Mouse (Mus musculus) stomach, postnatal 0 days (tissue): ENCODE data around the gene AC161166.1.

Source experiments
- CTCF ChIP-seq: IDR thresholded peaks from 2 replicates; pipeline ENCODE4 v1.5.1; 2016; ENCODE audit warnings: antibody characterized with exemption, low read depth, mild to moderate bottlenecking, moderate library complexity
- EP300 ChIP-seq: optimal IDR thresholded peaks from 2 replicates; pipeline ENCODE3; 2016; ENCODE audit warnings: antibody characterized with exemption

DNA sequence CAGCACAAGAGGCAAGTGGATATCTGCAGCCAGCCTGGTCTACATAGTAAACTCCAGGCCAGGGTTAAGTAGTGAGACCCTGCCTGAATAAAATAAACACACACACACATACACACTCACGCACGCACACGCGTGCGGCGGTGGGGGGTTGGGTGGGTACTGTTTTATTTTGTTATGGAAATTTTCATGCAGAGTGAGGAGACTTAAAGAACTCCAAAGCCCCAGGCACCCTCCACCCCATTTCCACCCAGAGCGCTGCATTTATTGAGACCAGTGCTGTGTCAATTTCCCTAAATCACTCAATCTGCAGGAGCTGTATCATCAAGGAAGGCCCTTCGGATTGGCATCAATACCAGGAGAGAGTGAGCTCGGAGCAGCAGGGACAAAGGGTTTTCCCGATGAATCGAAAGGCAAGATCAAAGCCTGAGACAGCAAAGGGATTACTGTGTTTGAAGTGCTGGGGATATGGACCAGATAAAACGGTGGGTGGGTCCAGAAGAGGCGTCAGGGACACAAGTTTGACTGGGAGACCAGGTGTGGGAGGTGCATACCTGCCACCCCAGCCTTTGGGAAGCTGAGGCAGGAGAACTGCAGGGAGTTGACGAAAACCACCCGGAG is 6.7 kb downstream of the AC161166.1 start:
- TF ChIP-seq EP300 (no peak), CTCF (no peak)
